Mouse (Mus musculus): ENCODE results near the gene Srpr. TPM values are rescaled to one million over a fixed set of nuclear protein-coding genes. Genes with fewer than 3 reads are reported as not detected.

The Srpr gene
- total RNA-seq, 2 experiments from 2014 or later: 60.7 to 69.9 TPM

- no peak for DNase-seq (ENCODE audit: extremely low spot score in 1 of 2, low spot score in 2 of 2)
Measured at GRCm38 (mm10) chr9:35293465-35293864, 93.5 kb downstream of the Srpr start.

More at GRCm38 (mm10) chr9:35293465-35293864, 93.5 kb downstream of the Srpr start:
- H3K27ac ChIP-seq: no peak overlapping the region
- H3K4me3 ChIP-seq: no peak overlapping the region
- intact Hi-C loops (cut with DNase I): no loop called here
- TF ChIP-seq CTCF (IDR thresholded peaks at IDR 0.05): no peak

Other genes with a start within 250 kb of the Srpr start
- gene St3gal4, start 80.9 kb upstream of the Srpr start, total RNA-seq (2021): 10 to 100 TPM; 24.4 to 25.2 TPM
- gene Dcps, start 24.1 kb upstream of the Srpr start, total RNA-seq (2021): 10 to 100 TPM; 17.5 to 17.7 TPM
- gene Tirap, start 116 bp downstream of the Srpr start, total RNA-seq (2021): 1 to 10 TPM; 1.1 to 2.1 TPM
- 10 to 100 TPM; 33.4 to 36.4 TPM for gene Foxred1, start 10.9 kb downstream of the Srpr start, total RNA-seq (2021)
- gene Fam118b, start 67.6 kb downstream of the Srpr start, total RNA-seq (2021): 10 to 100 TPM; 26.5 to 27.0 TPM
- gene Rpusd4, start 67.7 kb downstream of the Srpr start, total RNA-seq (2021): 10 to 100 TPM in 1 of 2 experiments, 1 to 10 TPM in 1; 8.9 to 10.0 TPM
- 1 to 10 TPM; 7.9 to 8.3 TPM for gene Cdon, start 221.0 kb downstream of the Srpr start, total RNA-seq (2021)

Data from left cerebral cortex, adult 2 months (tissue).